Mouse (Mus musculus) urinary bladder, postnatal 14 days (tissue): ENCODE measurements around the gene Ttf1.

Experiments used
- DNase-seq: peaks from one replicate; pipeline ENCODE4 v3.0.0; 2021; ENCODE audit warnings: low spot score

Ttf1 gene

DNA sequence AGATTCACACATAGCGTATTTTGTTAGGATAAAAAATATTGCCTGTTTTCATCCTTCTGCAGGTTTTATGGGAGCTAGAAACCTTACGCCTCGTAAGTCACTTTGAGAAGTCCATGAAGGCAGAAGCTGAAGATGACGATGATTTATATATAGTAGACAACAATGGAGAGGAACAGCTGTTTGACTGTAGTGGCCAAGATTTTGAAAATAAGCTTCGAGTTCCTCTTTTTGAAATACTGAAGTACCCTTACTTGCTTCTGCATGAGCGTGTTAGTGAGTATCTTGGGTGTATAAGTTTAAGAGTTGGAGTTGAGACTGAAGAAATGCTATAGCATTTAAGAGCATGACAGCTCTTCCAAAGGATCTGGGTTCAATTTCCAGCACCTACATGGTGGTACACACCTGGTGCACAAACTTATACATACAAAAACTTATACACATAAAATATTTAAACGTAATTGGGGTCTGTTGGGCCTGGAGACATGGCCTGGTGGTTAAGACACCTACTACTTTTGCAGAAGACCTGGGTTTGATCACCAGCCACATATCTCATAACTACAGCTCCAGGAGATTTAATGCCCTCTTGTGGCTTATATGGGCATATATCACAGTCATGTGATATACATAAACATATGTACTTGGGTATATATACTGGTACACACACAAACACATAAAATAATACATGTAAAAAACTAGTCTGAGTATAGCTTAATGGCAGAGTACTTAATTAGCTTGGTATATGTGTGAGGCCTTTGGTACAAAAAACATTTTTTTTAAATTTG is 70.2 kb downstream of the Ttf1 start:
- no peak for DNase-seq

DNA sequence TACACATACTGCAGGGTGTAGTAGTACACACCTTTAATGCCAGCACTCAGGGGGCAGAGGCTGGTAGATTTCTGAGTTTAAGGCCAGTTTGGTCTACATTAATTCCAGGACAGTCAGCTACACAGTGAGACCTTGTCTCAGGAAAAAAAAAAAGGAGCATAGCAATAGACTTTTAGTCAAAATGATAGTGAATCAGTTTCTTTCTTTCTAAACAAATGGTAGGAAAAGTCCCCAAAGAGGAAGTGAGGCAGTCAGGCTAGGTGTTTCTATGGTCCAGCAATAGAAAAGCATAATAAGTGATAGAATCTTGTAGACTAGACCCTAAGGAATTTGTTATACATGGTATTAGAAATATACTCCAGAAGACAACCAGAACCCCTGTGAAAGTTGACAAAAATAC is 75.1 kb downstream of the Ttf1 start:
- DNase-seq = no peak
